Mouse (Mus musculus) embryonic facial prominence, embryonic 13.5 days (tissue): ENCODE data around the gene Fscn3. TPM values are rescaled to one million over a fixed set of nuclear protein-coding genes. Genes with fewer than 3 reads are reported as not detected.
A peak's percentile ranks its signal among the peaks of the same experiment; 100 is the strongest.

ENCODE experiments used
- ATAC-seq: fragments of 200-750 bp; cut with Nextera tagmentation; 2 replicates; pipeline ENCODE4 v1.8.0; 2017; ENCODE audit warnings: low read depth; ENCODE audit not compliant: insufficient number of reproducible peaks, insufficient read depth, low FRiP score, low TSS enrichment
- H3K27ac ChIP-seq: fragments of 300-500 bp; sonication (generic); 2 replicates; pipeline ENCODE4 v1.5.1; 2015; ENCODE audit warnings: moderate library complexity, mild to moderate bottlenecking, inconsistent platforms
- H3K27me3 ChIP-seq: fragments of 300-500 bp; sonication (generic); 2 replicates; pipeline ENCODE4 v1.6.1; 2015; ENCODE audit warnings: mild to moderate bottlenecking, inconsistent platforms
- H3K36me3 ChIP-seq: fragments of 300-500 bp; sonication (generic); 2 replicates; pipeline ENCODE4 v1.6.1; 2015; ENCODE audit warnings: mild to moderate bottlenecking, inconsistent platforms
- H3K4me1 ChIP-seq: fragments of 300-500 bp; sonication (generic); 2 replicates; pipeline ENCODE4 v1.6.1; 2015; ENCODE audit warnings: inconsistent platforms
- H3K4me2 ChIP-seq: fragments of 300-500 bp; sonication (generic); 2 replicates; pipeline ENCODE4 v1.6.1; 2015; ENCODE audit warnings: moderate library complexity, mild to moderate bottlenecking, inconsistent platforms
- H3K4me3 ChIP-seq: fragments of 300-500 bp; sonication (generic); 2 replicates; pipeline ENCODE4 v1.5.1; 2015; ENCODE audit warnings: mild to moderate bottlenecking, inconsistent platforms
- H3K9ac ChIP-seq: fragments of 300-500 bp; sonication (generic); 2 replicates; pipeline ENCODE4 v1.6.1; 2015; ENCODE audit warnings: mild to moderate bottlenecking, inconsistent platforms
- H3K9me3 ChIP-seq: fragments of 300-500 bp; sonication (generic); 2 replicates; pipeline ENCODE4 v1.6.1; 2016; ENCODE audit warnings: inconsistent platforms
- WGBS: fragments of 180-500 bp; shearing (Covaris S2); methylation state at CpG from one replicate; pipeline ENCODE4 v1.1.7; 2015; ENCODE audit warnings: mixed read lengths; 5-methylcytosine and 5-hydroxymethylcytosine counted together
- polyA plus RNA-seq: library from polyadenylated mRNA; unstranded; fragments of >200 nt; fragmentation: Nextera tagmentation; extraction: Ambion mirVana; gene quantifications from 2 replicates; pipeline ENCODE4 v1.2.1, GENCODE M21; 2015

Gene Fscn3
- polyA plus RNA-seq = not detected in 2 replicates

DNA sequence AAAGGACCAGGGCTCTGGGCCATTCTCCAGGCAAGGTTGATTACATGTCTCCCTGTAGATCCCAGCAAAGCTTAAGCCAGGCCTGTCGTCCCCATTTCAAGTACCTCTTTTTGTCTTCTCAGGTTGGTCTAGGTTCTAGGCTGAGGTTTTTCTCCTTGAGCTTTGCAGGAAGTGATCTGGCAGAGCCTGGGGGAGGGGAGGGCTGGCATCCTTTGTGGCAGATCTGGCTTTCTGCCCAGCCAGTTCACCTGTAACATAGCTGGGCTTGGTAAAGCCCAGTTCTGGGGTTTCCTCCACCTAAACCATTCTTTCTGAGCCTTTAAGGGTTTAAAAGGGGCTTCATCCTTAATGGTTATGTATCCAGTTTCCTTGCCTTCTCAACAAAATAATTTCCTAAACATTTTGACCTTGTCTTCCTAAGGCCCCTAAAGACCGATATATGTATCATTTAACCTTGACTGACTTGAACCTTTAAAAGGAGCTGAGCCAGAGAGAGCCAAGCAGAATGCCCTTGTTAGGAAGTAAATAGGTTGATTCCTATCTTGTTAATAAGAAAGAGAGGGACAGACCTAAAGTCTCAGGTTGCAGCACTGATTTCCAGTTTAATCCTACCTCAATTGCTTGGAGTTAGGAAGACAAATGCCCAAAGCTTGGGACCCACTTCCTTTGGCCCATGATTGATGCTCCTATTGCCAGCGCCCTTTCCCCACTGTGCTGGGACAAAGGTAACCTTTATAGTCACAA lies at the start of gene Fscn3:
Fscn3 (plus strand) TSS at position 694 of the 744 bp plus-strand sequence.
- no peak within 1 kb of the TSS for H3K4me2 ChIP-seq
- peaks cover 21% of the 10 kb centered on the region for H3K36me3 ChIP-seq
- H3K4me1 ChIP-seq = peaks cover 26% of the 10 kb centered on the region
- no peak within 1 kb of the TSS for H3K9ac ChIP-seq
- 78% methylated on average over 3 of the region's 3 CpGs for WGBS
- no peaks in the 10 kb centered on the region for H3K9me3 ChIP-seq
- H3K4me3 ChIP-seq = no peak within 1 kb of the TSS
- ATAC-seq = no peak
- no peaks in the 10 kb centered on the region for H3K27me3 ChIP-seq
- H3K27ac ChIP-seq = no peak within 1 kb of the TSS

DNA sequence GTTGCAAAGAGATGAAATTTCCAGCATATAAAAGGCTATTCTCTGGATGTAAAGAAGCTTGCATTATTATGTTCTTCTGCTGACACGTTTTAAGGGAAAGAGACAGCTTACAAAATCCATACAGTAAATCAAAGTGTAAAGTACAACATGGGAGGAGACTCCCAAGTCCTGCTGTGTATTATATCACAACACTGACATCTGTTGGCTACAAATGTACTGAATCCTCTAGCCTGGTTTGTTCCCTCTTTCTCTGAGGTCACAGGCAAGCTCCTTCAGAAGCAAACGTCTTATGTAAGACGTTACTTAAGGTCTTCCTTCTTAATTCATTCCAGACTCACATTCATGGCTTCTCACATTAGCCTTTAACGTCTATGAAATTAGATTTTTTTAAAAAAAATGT lies 45.6 kb upstream of the Fscn3 start:
- Histone ChIP-seq H3K4me3 (no peak overlapping the region), H3K4me1 (no peaks in the 10 kb centered on the region), H3K36me3 (no peaks in the 10 kb centered on the region), H3K9ac (no peak overlapping the region), H3K4me2 (no peak overlapping the region), H3K9me3 (no peaks in the 10 kb centered on the region), H3K27ac (no peak overlapping the region), H3K27me3 (no peaks in the 10 kb centered on the region; the same call in 1 of the 2 replicates)
- WGBS = 25% methylated on average over 4 of the region's 4 CpGs
- no peak for ATAC-seq

DNA sequence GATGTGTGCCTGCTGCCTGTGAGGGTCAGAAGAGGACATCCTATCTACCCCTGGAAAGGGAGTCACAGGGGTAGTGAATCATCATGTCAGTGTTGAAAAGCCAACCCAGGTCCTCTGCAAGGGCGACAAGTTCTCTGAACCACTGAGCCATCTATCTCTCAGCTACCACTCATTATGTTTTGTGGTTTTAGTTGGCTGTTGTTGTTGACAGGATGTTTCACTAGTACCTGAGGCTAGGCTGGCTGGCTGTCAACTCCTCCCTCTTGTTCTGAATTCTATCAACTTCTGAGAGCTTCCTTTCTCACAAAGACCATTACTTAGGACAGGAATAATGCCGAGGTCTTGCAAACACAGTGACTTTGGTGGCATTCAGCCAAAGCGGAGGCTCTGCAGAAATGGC lies 42.4 kb upstream of the Fscn3 start:
- 83% methylated on average over 3 of the region's 3 CpGs for WGBS
- Histone ChIP-seq H3K4me2 (no peak overlapping the region), H3K36me3 (no peaks in the 10 kb centered on the region), H3K4me1 (no peaks in the 10 kb centered on the region), H3K27ac (no peak overlapping the region), H3K27me3 (no peaks in the 10 kb centered on the region), H3K9me3 (no peaks in the 10 kb centered on the region), H3K9ac (no peak overlapping the region), H3K4me3 (no peak overlapping the region)
- no peak for ATAC-seq

DNA sequence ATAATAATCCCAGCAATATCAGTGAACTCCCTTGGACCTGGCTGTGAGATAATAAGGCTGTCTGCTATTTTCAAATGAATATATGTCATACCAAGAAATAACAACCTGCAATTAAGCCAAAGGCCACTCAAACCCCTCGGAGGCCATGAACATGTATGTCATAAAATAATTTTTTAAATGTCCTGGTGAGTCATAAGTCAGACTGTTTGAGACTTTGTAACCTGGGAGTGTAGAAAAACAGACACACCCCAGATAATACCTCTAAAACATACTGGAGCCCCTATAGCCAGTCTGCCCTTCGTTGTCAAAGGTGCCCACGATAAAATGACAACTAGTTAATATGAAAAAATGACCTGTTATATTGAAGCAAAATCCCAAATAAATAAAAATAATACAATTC lies 38.6 kb upstream of the Fscn3 start:
- Histone ChIP-seq H3K27ac (no peak overlapping the region), H3K4me3 (no peak overlapping the region), H3K27me3 (no peaks in the 10 kb centered on the region), H3K4me2 (no peak overlapping the region), H3K9ac (no peak overlapping the region), H3K4me1 (no peaks in the 10 kb centered on the region), H3K36me3 (no peaks in the 10 kb centered on the region), H3K9me3 (no peaks in the 10 kb centered on the region)
- WGBS = 85% methylated on average over 3 of the region's 3 CpGs
- no peak for ATAC-seq

DNA sequence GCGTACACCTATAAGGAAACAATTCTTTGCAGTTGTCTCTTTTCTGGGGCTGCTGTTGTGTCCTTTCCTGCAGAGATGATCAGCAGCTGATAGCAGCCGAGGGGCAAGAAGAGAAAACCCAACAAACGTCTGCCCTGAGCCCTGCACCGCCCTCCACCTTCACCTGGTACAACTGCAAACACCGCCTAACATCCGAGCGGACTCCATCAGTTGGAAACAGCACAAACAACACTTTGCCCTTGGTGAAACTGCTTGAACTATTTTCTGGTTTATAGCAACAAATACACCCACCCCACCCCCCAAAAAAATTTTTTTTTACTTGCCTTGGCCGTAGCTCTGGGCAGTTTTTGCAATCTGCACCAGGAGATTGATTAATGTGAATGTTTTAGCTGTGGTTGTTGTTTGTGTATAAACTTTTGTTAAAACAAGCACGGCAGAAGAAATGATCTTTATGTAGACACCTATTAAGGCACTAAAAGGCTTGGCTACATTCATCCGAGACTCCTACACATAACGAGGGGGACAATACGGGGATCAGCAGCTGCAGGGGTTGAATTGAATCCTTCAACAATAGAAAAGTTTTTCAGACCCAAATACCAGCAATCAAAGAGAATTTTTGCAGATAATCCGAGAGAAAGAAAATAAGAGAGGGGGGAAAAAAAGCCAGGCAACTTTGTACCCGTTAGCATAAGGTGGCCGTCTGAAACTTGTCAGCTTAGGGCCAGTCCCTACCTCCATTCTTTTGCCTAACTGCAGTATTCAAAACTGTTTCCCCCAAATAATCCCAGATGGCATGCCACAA lies 31.3 kb upstream of the Fscn3 start:
- Histone ChIP-seq H3K36me3 (no peaks in the 10 kb centered on the region), H3K4me1 (no peaks in the 10 kb centered on the region), H3K4me3 (peak overlapping the region; percentile 42), H3K27ac (no peak overlapping the region), H3K27me3 (peaks cover 38% of the 10 kb centered on the region), H3K9me3 (peaks cover 5% of the 10 kb centered on the region; the same call in 1 of the 2 replicates), H3K9ac (no peak overlapping the region), H3K4me2 (peak overlapping the region; percentile 74)
- WGBS = 21% methylated on average over 15 of the region's 15 CpGs
- ATAC-seq = no peak

DNA sequence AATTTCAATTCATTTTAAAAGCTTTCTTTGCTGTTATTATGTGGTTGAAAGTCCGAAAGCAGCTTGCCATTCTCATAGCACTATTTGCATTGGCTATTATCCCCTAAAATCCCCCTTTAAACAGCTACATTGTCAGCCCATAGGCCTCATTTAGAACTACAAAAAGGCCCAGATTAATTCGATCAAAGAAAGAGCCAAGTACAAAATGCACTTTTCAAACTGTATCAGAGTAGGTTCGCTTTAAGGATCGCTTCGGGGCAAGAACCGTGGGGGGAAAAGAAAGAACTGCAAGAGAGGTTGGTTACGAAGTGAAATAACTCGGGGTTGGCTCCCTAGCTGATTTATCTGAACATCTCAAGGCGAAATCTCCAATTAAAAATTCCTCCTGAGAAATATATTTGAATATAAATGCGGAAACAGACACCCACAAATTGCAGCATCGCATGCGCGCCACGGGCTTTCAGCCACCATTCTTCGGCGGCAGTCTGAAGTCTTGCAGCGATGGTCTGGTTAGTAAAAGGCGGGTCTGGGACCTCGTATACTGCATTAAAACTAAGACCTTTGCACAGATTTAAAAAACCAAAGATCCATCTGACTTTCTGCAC lies 30.6 kb upstream of the Fscn3 start:
- no peaks in the 10 kb centered on the region for H3K4me1 ChIP-seq
- H3K4me3 ChIP-seq = peak overlapping the region; percentile 42
- no peak overlapping the region for H3K27ac ChIP-seq
- peak overlapping the region; percentile 74 for H3K4me2 ChIP-seq
- 3% methylated on average over 19 of the region's 19 CpGs for WGBS
- peaks cover 5% of the 10 kb centered on the region; the same call in 1 of the 2 replicates for H3K9me3 ChIP-seq
- ATAC-seq = no peak
- H3K27me3 ChIP-seq = peaks cover 38% of the 10 kb centered on the region
- H3K36me3 ChIP-seq = no peaks in the 10 kb centered on the region
- peak overlapping the region; percentile 65; the same call in 1 of the 2 replicates for H3K9ac ChIP-seq

DNA sequence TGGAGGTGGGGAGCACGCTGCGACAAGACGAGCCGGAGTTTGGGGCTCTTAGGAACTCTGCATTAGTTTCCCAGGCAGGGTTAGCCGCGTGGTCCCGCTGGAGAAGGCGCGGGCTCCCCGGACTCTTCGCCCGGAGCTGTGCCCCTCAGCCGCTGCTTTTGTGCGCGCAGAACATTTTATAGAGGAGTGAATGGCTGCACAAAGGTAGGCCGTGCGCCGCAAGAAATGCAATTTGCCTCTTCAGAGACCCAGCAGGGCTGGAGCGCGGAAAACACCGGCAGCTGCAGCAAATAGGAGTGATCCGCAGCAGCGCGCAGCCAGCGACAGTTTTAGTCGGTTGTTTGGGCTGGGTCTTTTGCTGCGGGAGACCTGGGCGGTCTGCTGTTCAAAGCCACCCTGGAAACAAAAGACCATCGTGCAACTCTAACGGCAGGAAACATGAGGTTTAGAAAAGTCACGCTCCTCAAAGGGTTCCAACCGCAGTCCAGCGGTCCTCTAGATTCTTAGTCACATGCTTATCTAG lies 29.8 kb upstream of the Fscn3 start, which contains the start of gene Zfp800:
Zfp800 (minus strand) TSS at position 325 of the 523 bp plus-strand sequence.
- 1% methylated on average over 33 of the region's 33 CpGs for WGBS
- peaks cover 5% of the 10 kb centered on the region; the same call in 1 of the 2 replicates for H3K9me3 ChIP-seq
- H3K27ac ChIP-seq = no peak within 1 kb of the TSS
- peak within 1 kb of the TSS; percentile 42 for H3K4me3 ChIP-seq
- H3K4me1 ChIP-seq = no peaks in the 10 kb centered on the region
- peaks cover 38% of the 10 kb centered on the region for H3K27me3 ChIP-seq
- H3K36me3 ChIP-seq = no peaks in the 10 kb centered on the region
- H3K9ac ChIP-seq = peak within 1 kb of the TSS; percentile 65
- H3K4me2 ChIP-seq = peak within 1 kb of the TSS; percentile 74
- ATAC-seq = no peak

DNA sequence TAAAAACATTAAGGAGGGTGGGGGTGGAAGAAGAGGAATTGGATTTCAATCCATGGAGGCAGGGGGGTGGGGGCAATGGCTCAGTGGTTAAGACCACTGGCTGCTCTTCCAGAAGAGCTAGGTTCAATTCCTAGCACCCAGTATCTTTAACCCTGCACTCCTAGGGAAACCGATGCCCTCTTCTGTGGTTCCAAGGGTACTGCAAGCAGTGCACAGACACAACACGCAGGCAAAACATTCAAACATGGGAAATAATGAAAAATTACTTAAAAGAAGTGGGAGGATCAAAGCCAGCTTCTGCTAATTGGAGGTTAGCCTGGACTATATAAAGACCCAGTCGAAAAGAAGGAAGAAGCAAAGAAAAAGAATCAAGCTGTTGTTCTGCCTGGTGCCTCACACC lies 28.9 kb upstream of the Fscn3 start:
- H3K4me1 ChIP-seq = no peaks in the 10 kb centered on the region
- H3K27ac ChIP-seq = no peak overlapping the region
- H3K27me3 ChIP-seq = peaks cover 38% of the 10 kb centered on the region
- H3K4me2 ChIP-seq = no peak overlapping the region
- no peak for ATAC-seq
- H3K36me3 ChIP-seq = no peaks in the 10 kb centered on the region
- H3K9ac ChIP-seq = no peak overlapping the region
- H3K9me3 ChIP-seq = peaks cover 5% of the 10 kb centered on the region; the same call in 1 of the 2 replicates
- WGBS = 88% methylated on average over 3 of the region's 3 CpGs
- no peak overlapping the region for H3K4me3 ChIP-seq

DNA sequence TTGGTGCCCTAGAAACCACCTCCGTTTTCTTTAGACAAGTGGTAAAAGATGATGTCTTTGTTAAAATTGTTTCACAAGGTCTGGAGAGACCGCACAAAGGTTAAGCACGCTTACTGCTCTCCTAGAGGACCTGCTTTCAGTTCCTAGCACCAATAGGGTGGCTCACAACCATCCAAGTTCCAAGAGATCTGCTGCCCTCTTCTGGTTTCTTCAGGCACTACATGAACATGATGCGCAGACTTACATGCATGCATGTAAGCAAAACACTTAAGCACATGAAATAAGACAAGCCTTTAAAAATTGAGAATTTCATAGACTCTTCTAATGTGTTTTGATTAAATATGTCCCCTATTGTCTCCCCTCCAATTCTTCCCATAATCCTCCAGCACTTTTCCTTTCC lies 27.8 kb upstream of the Fscn3 start:
- H3K27me3 ChIP-seq = peaks cover 37% of the 10 kb centered on the region
- H3K9me3 ChIP-seq = peaks cover 5% of the 10 kb centered on the region; the same call in 1 of the 2 replicates
- no peak overlapping the region for H3K4me2 ChIP-seq
- H3K4me3 ChIP-seq = no peak overlapping the region
- WGBS = 90% methylated on average over 4 of the region's 4 CpGs
- no peak for ATAC-seq
- H3K36me3 ChIP-seq = no peaks in the 10 kb centered on the region
- H3K4me1 ChIP-seq = no peaks in the 10 kb centered on the region
- no peak overlapping the region for H3K9ac ChIP-seq
- no peak overlapping the region for H3K27ac ChIP-seq

DNA sequence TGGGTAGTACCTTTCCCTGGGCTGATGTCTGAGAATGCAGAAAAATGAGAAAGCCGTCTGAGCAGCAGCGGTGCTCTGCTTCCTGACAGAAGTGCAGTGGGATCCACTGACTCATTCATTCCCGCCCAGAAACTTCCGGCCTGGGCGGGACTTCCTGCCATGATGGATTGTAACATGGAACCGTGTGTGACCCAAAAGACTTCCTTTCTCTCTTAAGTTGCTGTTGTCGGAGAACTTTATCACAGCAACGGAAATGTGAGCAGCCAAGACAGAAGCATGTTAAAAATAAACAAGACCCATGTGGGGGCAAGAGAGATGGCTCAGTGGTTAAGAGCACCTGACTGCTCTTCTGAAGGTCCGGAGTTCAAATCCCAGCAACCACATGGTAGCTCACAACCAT lies 17.5 kb upstream of the Fscn3 start:
- H3K4me2 ChIP-seq = no peak overlapping the region
- no peak overlapping the region for H3K9ac ChIP-seq
- H3K27ac ChIP-seq = no peak overlapping the region
- no peak overlapping the region for H3K4me3 ChIP-seq
- H3K9me3 ChIP-seq = no peaks in the 10 kb centered on the region
- peaks cover 7% of the 10 kb centered on the region; the same call in 1 of the 2 replicates for H3K36me3 ChIP-seq
- no peaks in the 10 kb centered on the region for H3K27me3 ChIP-seq
- no peak for ATAC-seq
- no peaks in the 10 kb centered on the region for H3K4me1 ChIP-seq
- WGBS = 86% methylated on average over 9 of the region's 9 CpGs

DNA sequence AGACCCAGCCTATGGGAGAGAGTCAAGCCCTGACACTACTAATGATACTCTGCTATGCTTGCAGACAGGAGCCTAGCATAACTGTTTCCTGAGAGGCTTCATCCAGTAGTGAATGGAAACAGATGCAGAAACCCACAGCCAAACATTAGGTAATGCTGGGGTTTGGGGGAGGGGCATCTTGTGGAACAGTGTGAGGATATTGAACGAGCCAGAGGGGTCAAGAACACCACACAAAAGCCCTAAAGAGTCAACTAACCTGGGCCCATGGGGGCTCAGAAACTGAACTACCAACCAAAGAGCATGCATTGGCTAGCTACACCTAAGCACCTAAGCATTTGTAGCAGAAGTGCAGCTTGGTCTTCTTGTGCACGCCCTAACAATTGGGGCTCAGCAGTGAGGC lies 16.4 kb upstream of the Fscn3 start:
- H3K4me3 ChIP-seq = no peak overlapping the region
- no peaks in the 10 kb centered on the region for H3K27me3 ChIP-seq
- no peak for ATAC-seq
- WGBS = 70% methylated on average over 2 of the region's 2 CpGs
- H3K36me3 ChIP-seq = peaks cover 19% of the 10 kb centered on the region
- no peaks in the 10 kb centered on the region for H3K9me3 ChIP-seq
- H3K4me2 ChIP-seq = no peak overlapping the region
- H3K4me1 ChIP-seq = no peaks in the 10 kb centered on the region
- no peak overlapping the region for H3K9ac ChIP-seq
- H3K27ac ChIP-seq = no peak overlapping the region
